Mouse (Mus musculus): ENCODE measurements around the gene Tnfsfm13.

The Tnfsfm13 gene

DNA sequence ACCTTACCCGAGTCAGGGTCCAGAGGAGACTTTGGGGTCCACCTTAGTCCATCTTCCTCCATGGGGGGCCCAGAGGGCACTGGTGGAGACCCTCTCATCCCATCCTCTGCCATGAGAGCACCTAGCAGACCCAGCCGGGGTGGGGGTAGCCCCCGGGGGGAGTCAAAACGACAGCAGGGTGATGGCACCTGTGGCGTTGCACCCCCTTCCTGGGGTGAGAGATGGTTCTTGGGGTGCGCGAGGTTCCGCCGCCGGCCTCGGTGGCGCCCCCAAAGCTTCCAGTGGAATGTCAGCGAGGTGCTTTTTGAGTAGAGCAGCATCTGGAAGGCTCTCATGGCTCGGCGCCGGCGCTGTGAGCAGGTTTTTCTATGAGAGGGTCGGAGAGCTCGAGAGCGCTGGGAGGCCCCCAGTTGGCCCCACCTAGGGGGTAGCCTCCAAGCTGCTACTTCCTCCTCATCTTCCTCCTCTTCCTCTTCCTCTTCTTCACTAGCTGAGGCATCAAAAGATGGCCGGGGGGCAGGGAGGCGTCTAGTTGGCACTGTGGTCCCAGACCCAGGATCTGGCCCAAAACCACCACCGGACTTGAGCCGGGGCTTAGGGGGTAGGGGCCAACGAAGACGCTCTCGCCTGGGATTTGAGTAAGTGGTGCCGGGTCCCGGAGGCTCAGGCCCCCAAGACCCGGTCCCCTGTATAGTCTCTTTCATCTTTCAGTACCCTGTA lies 15.6 kb downstream of the Tnfsfm13 start:
- DNase-seq (ENCODE audit: low spot score), result no peak

GRCm38 (mm10) chr11:69679144-69679543 lies 16.8 kb downstream of the Tnfsfm13 start:
- no peak for DNase-seq (ENCODE audit: low spot score)

- peak; percentile 100 for DNase-seq (ENCODE audit: low spot score)
These were observed 23.6 kb downstream of the Tnfsfm13 start, which contains the start of gene Eif4a1 for GRCm38 (mm10) chr11:69672211-69672706. TSS of gene Eif4a1 (minus strand) at chr11:69672423.

GRCm38 (mm10) chr11:69671726-69672124 lies 24.2 kb downstream of the Tnfsfm13 start:
- no peak for DNase-seq (ENCODE audit: low spot score)

DNA sequence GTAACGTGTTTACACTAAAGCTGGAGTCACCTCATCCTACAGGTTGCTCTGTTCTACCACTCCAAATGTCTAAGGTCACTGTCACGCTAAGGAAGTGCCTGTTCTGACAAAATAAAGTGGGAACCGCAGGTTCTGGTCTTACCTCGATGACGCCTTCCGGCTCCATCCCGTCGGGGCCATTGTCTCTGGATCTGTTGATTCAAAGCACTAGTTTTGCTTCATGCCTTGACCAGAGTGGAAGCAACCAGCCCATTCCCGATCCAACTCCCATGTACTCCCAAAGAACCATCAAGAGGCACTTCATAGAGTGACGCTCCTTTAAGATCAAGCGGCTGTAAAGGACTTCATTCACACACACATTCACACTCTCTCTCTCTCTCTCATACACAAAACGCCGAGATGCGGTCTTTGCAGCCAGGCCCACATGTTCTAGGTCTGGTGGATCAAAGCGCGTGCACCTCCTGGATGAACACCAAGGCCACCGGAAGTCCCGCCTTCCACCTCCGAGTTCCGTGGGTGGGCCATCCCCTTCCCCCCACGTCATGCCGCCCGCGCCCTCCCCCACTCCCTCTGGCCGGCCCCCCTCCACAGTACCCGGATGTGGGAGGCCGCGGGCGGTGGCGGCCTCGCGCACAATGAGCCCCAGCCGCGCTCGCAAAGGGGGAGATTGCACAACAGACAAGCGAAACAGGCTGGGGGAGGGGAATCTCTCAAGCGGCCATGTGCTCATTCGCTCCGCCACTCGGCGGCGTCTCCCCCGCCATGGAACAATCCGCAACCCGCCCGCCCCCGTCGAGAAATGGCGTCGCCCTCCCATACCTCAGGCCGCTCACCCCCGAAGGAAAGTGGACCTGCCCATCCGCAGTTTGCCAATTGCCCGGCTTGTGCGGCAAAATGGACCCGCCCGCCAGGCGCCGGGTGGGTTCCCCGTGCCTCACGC lies 24.8 kb downstream of the Tnfsfm13 start:
- DNase-seq (ENCODE audit: low spot score), result peak; percentile 85

- DNase-seq (ENCODE audit: low spot score), result no peak
These were observed 29.3 kb downstream of the Tnfsfm13 start for GRCm38 (mm10) chr11:69666665-69667005.

DNA sequence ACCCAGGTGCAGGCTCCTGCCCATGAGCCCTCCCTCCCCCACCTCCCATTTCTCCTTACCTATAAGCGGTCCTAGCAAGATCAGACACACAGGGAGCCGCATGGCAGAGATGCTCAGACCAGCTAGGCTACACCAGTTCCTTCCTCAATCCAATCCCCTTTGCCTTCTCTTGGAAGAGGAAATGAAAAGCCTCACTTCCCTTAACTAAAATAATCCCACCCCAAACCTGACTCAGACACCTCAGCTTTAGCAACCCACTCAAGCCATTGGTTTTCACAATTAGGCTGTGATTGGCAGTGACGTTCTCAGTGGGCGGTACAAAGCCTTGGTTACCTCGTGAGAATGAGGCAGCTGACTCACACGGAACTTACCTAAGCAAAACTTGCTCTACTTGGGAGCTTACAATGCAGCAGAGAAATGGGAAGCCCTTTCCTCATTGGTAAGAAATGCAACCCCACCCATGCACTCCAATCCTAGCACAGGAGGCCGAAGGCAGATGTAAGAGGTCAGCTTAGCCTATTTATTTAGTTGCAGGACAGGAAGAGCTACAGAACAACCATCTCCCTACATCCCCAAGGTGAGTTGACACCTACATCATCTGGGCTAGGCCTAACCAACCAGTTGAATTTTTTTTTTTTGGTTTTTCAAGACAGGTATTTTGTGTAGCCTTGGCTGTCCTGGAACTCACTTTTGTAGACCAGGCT lies 29.8 kb downstream of the Tnfsfm13 start, which contains the start of gene Cd68:
Gene Cd68, minus strand, starts transcription at position 193 of the 704 bp plus-strand sequence.
- no peak for DNase-seq (ENCODE audit: low spot score)

- DNase-seq (ENCODE audit: low spot score), result no peak
These were observed 30.4 kb downstream of the Tnfsfm13 start for GRCm38 (mm10) chr11:69665457-69665960.

DNA sequence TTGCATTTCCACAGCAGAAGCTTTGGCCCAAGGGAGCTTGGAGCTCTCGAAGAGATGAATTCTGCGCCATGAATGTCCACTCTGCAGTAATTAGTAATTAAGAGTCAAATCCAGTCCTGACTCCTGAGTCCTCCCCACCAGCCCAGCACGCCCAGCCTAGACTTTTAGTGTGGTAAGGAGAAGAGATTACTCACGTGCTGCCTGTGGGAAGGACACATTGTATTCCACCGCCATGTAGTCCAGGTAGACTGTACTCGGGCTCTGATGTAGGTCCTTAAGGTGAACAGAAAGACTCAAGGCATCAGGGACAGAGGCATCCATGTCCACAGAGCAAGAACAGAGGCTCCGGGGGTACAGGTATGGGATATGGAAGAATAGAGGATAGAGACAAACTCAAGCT lies 31.1 kb downstream of the Tnfsfm13 start:
- no peak for DNase-seq (ENCODE audit: low spot score)

- no peak for DNase-seq (ENCODE audit: low spot score)
These were observed 32.1 kb downstream of the Tnfsfm13 start for GRCm38 (mm10) chr11:69663795-69664194.

GRCm38 (mm10) chr11:69662967-69663671 lies 32.8 kb downstream of the Tnfsfm13 start:
- no peak for DNase-seq (ENCODE audit: low spot score)

GRCm38 (mm10) chr11:69662213-69662966 lies 33.5 kb downstream of the Tnfsfm13 start, which contains the start of gene Mpdu1:
TSS of gene Mpdu1 (minus strand) at chr11:69662642.
- DNase-seq (ENCODE audit: low spot score), result peak; percentile 96

DNA sequence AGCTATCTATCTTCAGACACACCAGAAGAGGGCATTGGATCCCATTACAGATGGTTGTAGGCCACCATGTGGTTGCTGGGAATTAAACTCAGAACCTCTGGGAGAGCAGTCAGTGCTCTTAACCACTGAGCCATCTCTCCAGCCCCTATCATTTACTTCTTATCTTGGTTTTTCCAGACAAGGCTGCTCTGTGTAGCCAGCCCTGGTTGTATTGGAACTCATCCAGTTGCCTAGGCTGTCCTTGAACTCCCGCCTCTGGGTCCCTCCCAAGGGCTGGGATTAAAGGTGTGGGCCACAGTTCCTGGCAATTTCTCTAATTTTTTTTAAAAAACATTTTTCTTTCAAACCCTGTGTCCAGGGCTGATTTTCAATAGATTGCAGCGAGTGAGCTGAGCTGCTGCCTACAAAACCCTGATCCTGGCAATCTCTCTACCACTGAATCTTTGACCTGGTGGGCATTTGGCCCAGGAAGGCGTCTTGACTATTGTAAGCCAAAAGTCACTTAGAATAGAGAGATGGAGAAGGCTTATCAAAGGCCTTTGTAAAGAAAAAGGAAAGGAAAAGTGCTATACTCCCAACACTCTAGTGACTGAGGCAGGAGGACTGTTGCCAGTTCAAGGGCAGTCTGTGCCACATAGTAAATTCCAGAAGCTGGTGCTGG lies 34.5 kb downstream of the Tnfsfm13 start:
- peak; percentile 74 for DNase-seq (ENCODE audit: low spot score)

- no peak for DNase-seq (ENCODE audit: low spot score)
These were observed 38.4 kb downstream of the Tnfsfm13 start for GRCm38 (mm10) chr11:69657462-69657881.

DNA sequence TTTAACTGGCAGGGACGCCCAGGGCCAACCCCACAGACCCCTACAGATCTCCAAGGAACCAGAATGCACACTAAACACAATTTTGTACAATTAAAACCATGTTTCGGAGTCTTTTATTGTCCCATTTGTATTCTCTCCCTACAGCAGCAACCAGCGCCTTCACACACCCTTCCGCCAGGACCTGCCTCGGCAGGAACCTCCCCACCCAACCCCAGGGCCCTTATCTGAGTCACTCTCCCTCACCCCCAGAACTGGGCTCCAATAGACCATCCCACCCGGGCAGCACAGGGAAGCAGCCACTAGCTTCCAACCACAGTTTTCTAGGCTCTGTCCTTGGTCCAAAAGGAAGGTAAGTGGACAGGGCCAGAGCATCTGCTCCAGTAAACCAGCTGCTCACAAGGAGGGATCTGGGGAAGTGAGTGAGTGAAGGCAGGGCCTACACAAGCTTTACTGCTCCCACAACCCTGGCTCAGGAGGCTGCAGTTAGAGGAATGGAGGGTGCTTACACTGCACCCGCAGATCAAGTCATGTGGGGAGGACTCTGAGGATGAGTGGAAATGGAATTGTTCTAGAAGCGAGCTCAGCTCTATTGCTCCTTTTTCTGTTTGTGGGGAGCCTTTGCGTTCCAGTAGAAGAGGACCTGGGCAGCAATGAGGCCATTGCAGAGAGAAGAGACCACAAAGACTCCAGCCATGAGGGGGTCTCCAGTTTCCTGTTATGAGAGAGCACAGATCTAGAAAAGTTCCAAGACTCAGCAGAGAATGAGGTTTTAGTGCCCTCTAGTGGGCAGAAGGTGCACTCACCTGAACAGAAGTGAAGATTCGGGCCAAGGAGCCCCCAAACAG lies 39.1 kb downstream of the Tnfsfm13 start:
- no peak for DNase-seq (ENCODE audit: low spot score)

GRCm38 (mm10) chr11:69656065-69656455 lies 39.8 kb downstream of the Tnfsfm13 start:
- no peak for DNase-seq (ENCODE audit: low spot score)

DNA sequence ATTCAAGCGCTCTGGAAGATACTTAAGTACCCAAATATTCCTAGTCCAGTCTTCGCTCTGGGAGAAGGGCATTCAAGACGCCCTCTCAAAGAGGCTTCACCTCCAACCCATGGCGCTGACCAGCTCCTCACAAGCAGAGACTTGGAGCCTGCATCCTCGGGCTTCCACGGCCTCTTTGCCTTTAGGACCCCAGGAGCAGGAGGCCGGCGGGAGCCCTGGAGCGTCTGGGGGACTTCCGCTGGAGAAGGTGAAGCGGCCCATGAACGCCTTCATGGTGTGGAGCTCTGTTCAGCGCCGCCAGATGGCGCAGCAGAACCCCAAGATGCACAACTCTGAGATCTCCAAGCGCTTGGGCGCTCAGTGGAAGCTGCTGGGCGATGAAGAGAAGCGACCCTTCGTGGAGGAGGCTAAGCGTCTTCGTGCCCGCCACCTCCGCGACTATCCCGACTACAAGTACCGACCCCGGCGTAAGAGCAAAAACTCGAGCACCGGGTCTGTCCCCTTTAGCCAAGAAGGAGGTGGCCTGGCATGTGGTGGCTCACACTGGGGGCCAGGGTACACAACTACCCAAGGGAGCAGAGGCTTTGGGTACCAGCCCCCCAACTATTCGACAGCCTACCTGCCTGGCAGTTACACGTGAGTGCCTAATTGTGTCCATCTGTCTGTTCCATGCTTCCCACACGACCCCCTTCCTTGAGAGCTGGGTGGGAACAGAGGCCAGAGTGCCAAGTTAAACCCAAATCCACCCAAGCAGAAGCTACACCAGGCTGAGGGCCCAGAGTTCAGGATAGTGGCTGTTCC lies 40.4 kb downstream of the Tnfsfm13 start, which contains the start of gene Sox15:
Gene Sox15, plus strand, starts transcription at position 51 of the 801 bp plus-strand sequence.
- DNase-seq (ENCODE audit: low spot score), result no peak

DNA sequence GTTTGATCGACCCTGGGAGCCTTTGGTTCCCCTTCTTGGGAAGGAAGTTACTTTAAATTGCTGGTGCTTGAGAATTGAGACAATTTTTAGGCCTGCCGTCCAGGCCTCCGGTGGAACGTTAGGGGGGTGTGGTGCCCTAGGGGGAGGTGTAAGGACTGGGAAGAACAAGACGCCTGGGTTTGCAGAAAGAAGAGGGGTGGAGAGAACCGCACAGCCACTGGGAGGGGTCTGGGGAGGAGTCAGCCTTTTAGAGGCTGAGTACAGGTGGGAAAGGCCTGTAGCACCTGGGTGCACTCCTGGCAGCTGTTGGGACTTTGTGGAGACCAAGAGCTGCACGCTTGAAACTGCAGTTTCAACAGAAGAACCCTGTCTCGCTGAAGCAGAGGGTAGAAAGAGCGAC lies 41.1 kb downstream of the Tnfsfm13 start:
- DNase-seq (ENCODE audit: low spot score), result no peak

Measured in ovary, adult 18-20 months (tissue).